Mouse (Mus musculus) cerebellum, adult 18-20 months (tissue): ENCODE measurements around the gene Otud3.
"Not testable (repeated sequence)": the region's sequence is repeated elsewhere in the genome, so short reads cannot be mapped to it uniquely, and the experiment has no call there.

Experiments used
- DNase-seq, 2 experiments: peaks; one replicate each; pipeline ENCODE4 v3.0.0; 2021

Gene Otud3

DNA sequence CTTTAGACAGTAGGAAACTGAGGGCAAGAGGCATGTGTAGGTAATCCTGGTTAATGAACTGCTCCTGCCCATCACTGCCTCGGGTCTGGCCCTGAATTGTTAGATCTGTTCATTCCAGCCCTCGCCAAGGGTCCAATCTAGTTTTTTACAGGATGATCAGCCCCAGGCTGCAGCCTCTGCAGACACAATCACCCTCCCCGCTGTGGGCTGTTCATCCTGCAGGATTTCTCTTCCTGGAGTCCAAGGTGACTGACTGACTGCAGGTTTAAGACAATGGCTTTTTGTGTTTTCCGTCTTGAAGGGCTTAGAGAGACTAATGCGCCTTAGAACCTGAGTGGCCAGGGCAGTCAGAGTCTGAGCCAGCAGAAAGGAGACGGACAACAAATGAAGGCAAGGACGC, 24.6 kb downstream of the Otud3 start:
- no peak for DNase-seq

DNA sequence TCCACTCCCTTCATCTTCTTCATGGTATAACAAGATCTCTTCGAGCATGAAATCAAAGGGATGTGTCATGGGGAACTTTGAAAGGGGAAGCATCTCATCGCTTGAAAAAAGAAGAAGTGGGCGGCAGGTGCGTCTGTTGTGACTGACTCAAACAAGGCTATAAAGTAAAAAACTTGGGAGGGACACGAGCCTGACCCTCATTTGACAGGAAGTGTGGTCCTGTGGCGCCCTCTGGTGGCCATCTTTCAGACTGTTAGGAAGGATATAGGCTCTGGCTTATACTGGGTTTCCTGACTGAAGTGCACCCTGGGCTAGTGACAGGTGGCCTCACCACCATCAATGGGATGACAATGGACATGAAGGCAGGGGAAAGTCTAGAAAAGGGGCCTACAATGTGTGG, 29.5 kb downstream of the Otud3 start:
- peak; percentile 74 to 84 for DNase-seq

DNA sequence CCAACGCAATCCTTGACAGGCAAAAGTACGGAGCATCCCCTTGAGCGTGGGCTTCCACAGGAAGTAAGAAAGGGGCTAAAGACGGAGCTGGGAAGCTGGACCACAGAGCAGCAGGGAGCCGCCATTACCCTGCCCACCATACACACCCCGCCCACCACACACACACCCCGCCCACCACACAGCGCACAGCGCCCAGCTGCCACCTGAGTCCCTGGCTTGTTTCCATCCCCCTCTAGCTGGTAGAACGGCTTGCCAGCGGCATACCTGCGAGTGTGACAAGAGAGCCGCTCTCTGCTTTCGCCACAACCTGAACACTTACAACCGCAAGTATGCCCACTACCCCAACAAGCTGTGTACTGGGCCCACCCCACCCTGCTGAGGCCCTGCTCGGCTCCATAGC, 31.6 kb downstream of the Otud3 start:
- DNase-seq, result no peak

DNA sequence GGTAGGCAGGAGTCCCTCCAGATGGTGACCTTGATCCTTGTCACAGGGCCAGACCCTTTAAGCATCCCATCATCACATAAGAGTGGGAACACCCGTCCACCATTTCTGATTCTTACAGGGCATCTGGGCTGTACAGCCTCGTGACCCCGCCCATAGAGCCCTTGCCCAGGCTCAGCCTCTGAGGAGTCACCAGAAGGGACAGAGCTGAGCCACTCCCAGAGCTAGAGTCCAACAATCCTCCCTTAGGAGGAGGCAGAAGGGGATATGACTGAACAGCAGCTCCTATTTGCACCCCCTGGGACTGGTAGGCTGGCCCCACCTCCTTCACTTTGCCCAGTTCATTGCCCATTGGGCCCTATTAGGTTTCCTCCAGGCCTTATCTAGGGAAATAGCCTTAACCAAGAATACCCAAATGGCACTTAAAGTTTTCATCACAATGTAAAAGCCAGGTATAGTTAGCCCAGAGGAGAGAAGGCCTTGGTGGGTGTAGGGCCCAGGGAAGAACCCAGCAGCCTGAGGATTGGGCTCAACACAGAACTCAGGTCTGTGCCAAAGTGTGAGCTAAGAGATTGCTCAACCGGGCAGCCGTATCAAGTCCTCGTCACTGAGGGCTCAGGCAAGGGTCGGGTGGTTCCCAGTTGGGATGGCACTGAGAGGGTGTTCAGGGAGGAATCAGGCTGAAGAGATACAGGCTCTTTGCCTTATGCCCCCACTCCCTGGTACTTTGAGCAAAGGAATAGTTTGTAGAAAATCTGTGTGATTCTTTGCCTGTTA, 32.7 kb downstream of the Otud3 start:
- DNase-seq, result no peak

DNA sequence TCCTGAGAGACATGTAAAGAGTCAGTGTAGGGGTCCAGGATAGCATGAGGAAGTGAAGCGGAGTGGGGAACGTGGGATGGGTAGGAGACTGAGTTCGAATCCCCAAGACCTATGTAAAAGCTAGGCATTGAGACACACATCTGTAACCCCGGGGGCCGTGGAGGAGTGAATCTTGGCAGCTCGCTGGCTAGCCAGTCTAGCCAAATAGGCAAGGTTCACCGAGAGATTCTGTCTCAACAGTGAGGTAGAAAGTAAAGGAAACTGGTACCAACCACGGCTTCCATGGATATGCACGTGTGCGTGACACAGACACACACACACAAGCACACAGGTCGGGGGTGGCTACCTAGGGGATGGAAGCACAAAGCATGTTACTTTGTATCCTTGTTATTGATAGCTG, 33.9 kb downstream of the Otud3 start:
- no peak for DNase-seq

DNA sequence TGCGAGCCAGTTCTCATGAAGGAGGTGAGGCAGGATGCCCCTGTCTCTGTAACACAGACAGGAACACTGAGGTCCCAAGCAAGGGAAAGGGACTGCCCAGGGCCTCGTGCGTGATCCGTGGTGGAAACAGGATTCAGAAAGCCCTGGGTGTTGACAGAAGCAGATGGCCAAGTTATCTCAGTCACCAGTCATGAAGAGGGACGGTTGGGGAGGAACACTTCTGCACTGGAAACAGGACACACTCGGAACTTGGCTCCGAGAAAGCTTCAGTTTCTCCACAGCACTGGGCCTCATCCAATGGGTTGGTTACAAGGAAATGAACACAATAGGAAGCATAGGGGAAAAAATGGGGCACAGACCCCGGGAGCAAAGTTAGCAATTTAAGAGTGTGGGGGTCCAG, 35.0 kb downstream of the Otud3 start:
- DNase-seq, result no peak

DNA sequence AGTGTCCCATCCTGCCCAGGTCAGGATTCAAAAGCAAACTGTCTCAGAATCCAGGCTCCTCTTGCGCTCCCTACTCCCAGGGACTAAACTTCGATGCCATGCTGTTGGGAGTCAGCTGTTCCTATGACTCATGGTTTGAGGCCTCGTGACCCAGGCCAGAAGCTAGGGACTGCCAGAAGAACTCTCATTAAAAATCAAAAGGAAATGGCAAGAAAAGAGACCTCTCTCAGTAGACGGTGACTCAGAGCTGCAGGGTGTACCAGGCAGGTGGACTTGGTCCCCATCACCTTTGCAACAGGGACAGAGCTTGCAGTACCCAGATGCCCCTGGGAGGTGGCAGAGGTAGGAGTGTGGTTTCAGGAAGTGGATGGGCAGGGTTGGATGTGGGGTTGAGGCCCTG, 36.0 kb downstream of the Otud3 start, which contains the start of gene Pla2g2e:
Pla2g2e (plus strand) TSS at position 212 of the 400 bp plus-strand sequence.
- DNase-seq, result no peak

DNA sequence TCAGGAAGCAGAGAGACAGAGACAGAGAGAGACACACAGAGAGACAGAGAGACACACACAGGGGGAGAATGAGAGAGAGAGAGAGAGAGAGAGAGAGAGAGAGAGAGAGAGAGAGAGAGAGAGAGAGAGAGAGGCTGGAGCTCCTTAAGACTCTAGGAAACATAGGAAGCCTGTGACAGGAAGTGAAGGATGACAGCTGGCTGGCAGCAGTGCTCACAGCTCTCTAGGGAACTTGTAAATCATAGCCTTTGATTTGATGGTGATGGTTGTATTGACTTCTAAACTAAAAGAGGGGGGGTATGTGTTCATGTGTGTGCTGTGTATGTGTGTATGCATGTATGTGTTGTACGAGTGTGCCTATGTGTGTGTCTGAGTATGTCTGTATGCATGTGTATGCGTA, 37.8 kb downstream of the Otud3 start:
- DNase-seq, result no peak

DNA sequence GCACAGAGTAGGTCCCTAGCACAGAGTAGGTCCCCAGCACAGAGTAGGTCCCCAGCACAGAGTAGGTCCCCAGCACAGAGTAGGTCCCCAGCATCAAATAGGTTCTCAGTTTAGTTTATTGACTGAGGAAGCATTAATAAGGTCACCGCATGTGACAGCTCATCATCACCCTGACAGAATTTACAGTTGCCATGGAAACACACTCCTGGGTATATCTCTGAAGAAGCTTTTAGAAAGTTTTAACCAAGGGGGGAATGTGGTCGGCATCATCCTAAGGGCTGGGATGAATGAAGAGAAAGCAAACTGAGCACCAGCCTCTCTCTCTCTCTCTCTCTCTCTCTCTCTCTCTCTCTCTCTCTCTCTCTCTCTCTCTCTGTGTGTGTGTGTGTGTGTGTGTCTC, 38.5 kb downstream of the Otud3 start:
- not testable (repeated sequence) for DNase-seq

DNA sequence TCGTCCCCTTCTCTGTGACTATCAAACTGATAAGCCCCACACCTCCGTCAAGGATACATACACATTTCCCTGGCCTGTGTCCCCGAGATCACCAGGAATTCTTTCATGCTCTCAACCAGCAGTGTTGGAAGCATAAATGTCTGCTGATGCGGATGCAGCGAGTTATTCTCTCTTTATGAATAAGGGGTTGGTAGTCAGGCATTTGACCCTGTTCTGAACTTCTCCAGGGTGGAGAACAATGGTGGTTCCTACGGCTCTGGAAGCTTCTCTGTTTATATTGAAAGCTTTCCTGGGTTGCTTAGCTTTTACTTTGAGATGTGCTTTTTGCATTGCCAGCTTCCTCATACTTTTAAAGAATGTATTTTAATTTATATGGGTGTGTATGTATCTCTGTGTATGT, 39.9 kb downstream of the Otud3 start, which contains the start of gene Gm13030:
Gm13030 (minus strand) TSS at position 101 of the 400 bp plus-strand sequence.
- no peak for DNase-seq

DNA sequence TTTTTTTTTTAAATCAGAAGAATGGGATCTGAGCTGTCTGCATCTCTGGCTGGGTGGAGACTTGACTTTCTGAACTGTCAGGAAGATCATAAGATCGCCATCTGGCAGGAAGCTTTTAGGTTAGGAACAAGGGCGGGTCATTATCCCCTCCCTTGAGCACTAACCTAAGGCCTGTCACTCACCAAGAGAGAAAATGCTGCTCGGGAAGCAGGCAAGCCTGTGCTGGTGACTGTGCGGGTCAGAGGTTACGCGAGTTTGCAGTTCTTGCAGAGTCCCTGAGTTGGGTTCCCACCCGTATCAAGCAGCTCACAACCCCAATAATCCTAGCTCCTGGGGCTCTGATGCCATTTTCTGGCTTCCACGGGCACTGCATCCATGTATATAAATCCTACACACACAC, 45.1 kb downstream of the Otud3 start:
- no peak for DNase-seq

DNA sequence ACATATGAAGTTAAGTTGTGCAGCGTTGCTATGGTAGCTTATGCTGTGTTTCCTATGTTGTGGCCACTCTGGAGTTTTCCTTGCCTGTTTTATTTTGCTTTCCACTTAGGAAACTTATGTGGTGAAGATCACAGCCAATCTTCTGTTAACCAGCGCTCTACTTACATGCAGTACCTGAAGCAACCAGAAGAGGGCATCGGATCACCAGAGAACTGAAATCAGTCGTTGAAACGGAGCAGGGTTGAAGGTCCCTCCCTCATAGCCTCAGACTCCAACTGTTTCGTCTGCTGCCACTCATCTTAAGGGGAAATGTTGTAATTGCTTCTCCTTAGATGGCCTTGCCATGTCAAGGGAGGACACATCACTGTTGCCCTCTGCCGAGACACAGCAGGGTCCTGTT, 47.3 kb downstream of the Otud3 start:
- DNase-seq, result peak; percentile 72 to 79

DNA sequence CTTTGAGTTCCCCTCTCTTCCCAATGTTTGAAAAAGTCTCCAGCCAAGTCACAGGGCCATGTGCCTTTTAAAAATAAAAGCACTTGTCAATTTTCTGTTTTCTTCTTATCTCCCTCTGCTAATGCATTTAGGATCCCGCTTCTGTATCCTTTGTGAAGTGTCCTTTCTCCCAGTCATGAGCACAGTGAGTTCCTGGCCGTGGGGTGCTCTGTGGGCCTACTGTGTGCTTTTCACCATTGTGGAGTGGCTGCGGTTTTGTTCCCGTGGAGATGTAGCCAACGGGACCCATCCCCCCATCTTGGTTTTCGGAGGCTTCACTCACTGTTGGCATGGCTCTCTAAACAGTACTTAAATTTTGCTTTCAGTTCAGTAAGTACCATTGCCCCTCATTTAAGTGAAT, 47.8 kb downstream of the Otud3 start:
- DNase-seq, result no peak

DNA sequence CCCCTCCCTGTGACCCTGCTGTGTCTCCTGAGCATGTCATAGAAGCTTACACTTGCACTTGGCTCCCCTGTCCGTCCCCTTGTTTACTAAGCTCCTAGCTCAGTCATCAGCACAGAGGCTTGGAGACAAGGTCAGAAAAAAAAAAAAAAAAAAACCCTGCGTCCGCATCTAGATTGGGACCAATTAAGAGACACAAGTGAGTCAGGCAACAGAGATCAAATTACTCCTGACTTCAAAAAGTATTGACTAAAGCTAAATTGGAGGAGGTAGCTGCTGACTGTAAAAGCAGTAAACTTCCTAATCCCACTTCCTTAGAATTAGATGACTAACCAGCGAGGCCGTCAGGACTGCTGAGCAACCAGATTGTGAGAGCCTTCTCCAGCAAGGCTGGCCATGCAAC, 48.7 kb downstream of the Otud3 start:
- DNase-seq, result no peak

DNA sequence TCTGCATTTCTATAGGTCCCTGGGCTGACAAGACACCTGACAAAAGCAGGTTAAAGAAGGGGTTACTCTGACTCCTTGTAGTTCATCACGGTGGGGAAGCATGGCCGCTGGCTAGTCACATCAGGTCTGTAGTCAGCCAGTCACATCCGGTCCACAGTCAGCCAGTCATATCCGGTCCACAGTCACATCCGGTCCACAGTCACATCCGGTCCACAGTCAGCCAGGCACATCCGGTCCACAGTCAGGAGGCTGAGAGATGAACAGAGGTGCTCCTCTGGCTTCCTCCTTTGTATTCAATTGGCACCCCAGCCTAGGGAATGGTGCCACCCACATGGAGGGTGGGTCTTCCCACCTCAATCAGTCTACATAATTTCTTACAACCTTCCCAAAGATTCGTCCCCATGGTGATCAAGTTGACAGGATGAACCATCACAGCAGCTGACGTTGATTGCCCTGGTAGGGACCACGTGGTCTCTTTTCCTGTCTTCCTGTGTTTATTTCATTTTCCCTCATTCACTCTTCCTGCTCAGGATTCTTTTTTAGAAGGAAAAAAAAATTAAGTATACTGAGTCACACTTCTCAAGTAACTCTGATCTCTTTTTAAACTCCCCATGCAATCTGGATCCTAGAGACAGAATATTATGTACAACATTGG, 50.3 kb downstream of the Otud3 start, which contains the start of gene Pla2g5:
Pla2g5 (minus strand) TSS at position 139 of the 655 bp plus-strand sequence.
- DNase-seq, result no peak

DNA sequence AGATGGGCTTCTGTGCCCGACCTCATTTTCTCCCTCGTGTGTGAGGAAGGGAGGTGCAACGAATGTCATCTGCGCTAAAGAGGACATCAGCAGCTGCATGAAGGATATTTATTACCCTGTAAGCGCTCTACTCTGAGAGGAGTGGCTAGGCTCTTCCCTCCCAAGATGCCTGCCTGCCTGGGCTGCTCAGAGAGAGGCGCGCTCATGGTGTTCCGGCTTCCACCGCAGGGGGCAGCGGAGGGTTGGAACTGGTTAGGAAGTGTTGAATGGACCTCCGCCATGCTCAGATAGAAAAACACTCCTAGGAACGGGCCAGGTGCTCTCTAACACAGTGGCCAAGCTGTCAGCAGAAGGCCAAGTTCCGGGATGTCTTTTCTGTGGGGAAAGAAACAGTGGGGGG, 54.0 kb downstream of the Otud3 start:
- peak; percentile 90 to 92 for DNase-seq

DNA sequence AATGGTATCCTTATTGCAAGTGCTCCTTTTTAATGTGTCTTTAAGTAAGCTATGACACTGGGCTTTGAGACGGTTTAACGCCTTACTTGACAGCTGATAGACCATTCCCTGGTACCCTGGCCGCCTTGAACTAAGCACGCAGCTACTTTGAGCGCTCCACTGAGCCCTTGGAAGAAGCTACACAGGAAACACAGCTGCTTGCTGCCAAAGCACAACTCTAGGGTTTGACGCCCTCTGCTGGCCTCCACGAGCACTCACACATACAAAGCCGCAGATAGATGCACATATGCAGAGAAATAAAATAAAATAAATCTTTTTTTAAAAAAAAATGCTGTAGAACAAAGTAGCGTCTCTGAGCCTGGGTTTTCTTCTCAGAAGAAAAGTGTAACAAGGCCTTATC, 54.5 kb downstream of the Otud3 start:
- peak; percentile 18 to 63 for DNase-seq

DNA sequence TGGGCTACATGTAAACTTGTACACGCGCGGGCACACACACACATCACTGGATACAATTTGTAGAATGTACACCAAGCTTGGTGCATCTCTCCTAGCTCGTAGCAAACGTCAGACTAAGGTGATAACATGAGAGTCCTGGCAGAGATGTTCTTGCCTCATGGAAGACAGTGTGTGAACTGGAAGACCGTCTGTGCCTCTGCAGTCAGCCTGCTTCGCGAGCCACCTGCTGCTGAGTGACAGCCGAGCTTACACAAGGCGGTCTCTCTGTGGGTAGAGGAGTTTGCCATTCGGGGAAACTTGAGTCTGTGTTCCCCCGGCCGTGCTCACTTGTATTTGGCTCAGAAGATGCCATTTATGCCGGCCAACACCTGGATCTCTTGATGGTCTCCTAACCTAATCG, 55.3 kb downstream of the Otud3 start:
- DNase-seq, result peak; percentile 17 to 24

DNA sequence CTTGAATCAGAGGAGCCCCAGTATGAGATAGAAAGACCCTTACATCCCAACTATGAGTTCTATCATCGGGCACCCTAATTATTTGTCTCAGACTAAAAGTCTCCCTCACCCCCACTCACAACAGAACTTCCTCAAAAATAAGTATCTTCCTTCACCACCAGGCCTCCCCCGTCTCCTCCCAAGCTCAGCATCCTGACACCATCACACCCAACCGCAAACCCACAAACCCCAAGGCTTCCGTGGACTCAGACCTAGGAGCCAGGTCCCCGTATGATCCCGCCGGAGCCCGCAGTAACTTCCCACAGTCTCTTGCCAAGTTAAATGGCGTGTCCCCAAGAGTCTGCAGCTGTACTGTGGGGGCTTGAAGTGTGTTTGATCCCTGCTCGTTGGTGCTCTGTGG, 56.2 kb downstream of the Otud3 start:
- DNase-seq, result no peak

DNA sequence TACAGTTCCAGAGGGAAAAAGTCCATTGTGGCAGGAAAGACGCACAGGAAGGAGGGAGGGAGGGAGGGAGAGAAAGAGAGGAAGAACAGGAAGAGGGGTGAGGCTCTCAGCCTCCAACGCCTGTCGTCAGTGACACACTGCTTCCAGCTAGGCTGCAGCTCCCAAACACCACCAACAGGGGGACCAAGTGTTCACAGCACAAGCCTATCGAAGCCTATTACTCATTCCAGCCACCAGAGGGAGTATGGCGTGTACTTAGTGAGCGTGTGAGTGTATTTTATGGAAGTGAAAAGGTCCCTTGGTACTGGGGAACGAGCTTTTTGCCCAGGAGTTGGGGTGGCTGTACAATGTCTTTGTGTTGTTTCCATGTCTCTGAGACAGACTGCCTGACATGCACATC, 57.3 kb downstream of the Otud3 start:
- peak; percentile 62 to 65 for DNase-seq

DNA sequence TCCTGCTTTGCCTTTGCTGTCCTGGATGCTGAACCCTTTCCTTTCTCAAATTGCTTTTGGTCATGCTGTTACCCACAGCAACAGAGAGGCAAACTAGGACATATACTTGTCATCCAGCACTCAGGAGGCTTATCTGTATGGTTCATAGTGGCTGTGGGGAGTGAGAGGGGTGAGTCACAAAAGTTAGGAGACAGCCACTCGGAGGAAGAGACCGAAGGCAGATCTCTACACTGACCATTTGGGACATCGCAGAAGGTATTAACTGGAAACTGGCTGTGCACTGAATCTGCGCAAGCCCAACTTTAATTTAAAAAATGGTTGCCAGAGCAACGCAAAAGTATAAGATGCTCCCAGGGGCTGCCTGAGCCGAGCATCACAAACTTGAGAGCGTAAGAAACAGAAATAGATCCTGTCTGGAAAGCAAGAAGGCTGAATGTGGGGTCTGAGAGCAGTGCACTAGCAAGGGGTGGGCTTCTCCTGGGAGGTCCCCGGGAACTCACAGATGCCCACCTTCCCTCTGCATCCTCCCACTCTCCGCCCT, 58.6 kb downstream of the Otud3 start:
- no peak for DNase-seq

DNA sequence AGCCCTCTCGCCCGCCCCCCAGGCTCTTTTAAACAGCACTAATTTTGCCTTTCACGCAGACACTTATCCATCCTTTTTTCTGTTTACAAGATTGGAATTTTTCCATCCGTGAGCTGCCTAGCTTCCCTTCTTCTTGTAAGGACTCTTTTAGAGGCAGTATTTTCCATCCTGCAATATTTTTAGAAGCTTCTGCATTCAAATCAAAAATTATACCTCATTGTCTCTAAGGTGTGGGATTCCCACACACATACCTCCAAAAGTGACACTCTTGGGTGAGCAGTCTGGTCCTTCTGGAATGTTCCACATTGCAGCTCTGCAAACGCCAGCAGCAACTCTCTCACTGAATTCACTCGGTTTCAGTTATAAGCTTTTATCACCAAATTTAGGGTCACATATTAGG, 60.8 kb downstream of the Otud3 start:
- DNase-seq, result no peak

DNA sequence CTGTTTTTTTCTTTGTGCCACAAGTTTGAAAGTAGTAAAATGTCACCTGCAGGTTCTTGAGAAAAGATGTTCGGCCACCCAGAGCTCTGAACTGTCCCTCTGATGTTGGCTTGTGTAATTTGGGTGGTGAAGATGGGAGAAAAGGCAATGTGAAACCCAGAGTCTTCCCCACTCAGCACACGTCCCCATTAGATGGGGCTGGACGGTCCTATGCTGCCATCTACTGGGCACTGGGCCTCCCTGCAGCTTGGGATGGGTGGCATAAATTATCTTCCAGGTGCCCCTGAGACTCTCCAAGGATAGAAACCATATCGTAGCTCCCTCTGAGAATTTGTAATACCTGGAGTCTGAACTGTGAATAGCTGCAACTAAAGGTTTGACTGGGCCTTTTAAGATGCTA, 62.3 kb downstream of the Otud3 start:
- peak; percentile 70 to 85 for DNase-seq
